Mouse (Mus musculus) neural tube, embryonic 13.5 days (tissue): ENCODE data around the gene Phyhipl. TPM values are rescaled to one million over a fixed set of nuclear protein-coding genes. Genes with fewer than 3 reads are reported as not detected.
A peak's percentile ranks its signal among the peaks of the same experiment; 100 is the strongest.

ENCODE experiments used
- ATAC-seq: fragments of 200-750 bp; cut with Nextera tagmentation; 2 replicates; pipeline ENCODE4 v1.8.0; 2017; ENCODE audit warnings: low read depth, mild to moderate bottlenecking, moderate TSS enrichment, moderate library complexity
- H3K27ac ChIP-seq: fragments of 300-500 bp; sonication (generic); replicated peaks from 2 replicates; pipeline ENCODE4 v1.5.1; 2015; ENCODE audit warnings: moderate library complexity, mild to moderate bottlenecking, inconsistent platforms
- H3K27me3 ChIP-seq: fragments of 300-500 bp; sonication (generic); 2 replicates; pipeline ENCODE4 v1.6.1; 2015; ENCODE audit warnings: mild to moderate bottlenecking, inconsistent platforms
- H3K36me3 ChIP-seq: fragments of 300-500 bp; sonication (generic); 2 replicates; pipeline ENCODE4 v1.6.1; 2015; ENCODE audit warnings: mild to moderate bottlenecking, inconsistent platforms
- H3K4me1 ChIP-seq: fragments of 300-500 bp; sonication (generic); replicated peaks from 2 replicates; pipeline ENCODE4 v1.6.1; 2015; ENCODE audit warnings: inconsistent platforms
- H3K4me2 ChIP-seq: fragments of 300-500 bp; sonication (generic); 2 replicates; pipeline ENCODE4 v1.6.1; 2015; ENCODE audit warnings: inconsistent platforms, mild to moderate bottlenecking, moderate library complexity
- H3K4me3 ChIP-seq: fragments of 300-500 bp; sonication (generic); 2 replicates; pipeline ENCODE4 v1.5.1; 2015; ENCODE audit warnings: mild to moderate bottlenecking, inconsistent platforms
- H3K9ac ChIP-seq: fragments of 300-500 bp; sonication (generic); 2 replicates; pipeline ENCODE4 v1.6.1; 2015; ENCODE audit warnings: moderate library complexity, mild to moderate bottlenecking, inconsistent platforms
- H3K9me3 ChIP-seq: fragments of 300-500 bp; sonication (generic); 2 replicates; pipeline ENCODE4 v1.6.1; 2016; ENCODE audit warnings: inconsistent platforms
- WGBS: fragments of 180-500 bp; shearing (Covaris S2); methylation state at CpG from one replicate; pipeline ENCODE4 v1.1.7; 2015; 5-methylcytosine and 5-hydroxymethylcytosine counted together
- polyA plus RNA-seq: library from polyadenylated mRNA; unstranded; fragments of >200 nt; fragmentation: Nextera tagmentation; extraction: Ambion mirVana; gene quantifications from 2 replicates; pipeline ENCODE4 v1.2.1, GENCODE M21; 2015

Gene Phyhipl
- 265 and 276 TPM in 2 replicates for polyA plus RNA-seq

DNA sequence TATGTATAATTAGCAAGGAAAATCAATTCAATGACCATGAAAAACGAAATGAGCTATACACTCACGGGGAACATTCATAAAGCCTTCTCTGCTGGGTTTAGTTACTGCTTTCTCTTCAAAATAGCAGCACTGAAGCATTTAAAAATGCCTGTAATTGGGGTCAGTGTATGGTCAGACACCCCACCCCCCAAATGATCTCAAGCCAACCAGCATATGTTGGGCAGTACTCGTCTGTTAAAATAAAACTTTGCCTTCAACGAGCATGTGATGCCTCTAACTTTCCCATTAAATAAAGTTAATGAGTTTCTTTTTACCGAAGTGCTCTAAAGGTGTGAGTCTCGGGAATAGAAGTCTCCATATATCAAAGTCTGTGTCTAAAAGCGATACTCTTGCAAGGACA is at the start of gene Phyhipl:
TSS of gene Phyhipl (minus strand) at position 138 of the 400 bp plus-strand sequence.
- Histone ChIP-seq H3K36me3 (no peaks in the 10 kb centered on the region), H3K27ac (peak within 1 kb of the TSS; percentile 2; the same call in 1 of the 2 replicates), H3K9ac (no peak within 1 kb of the TSS), H3K4me3 (no peak within 1 kb of the TSS), H3K4me1 (peaks cover 24% of the 10 kb centered on the region), H3K9me3 (no peaks in the 10 kb centered on the region), H3K4me2 (no peak within 1 kb of the TSS), H3K27me3 (no peaks in the 10 kb centered on the region)
- 18% methylated on average over 7 of the region's 7 CpGs for WGBS
- ATAC-seq, result no peak

GRCm38 (mm10) chr10:70703211-70703610 is 47.4 kb upstream of the Phyhipl start:
- WGBS, result 75% methylated on average over 6 of the region's 6 CpGs
- H3K27me3 ChIP-seq, result no peaks in the 10 kb centered on the region
- H3K4me1 ChIP-seq, result no peaks in the 10 kb centered on the region
- H3K4me2 ChIP-seq, result no peak overlapping the region
- H3K36me3 ChIP-seq, result no peaks in the 10 kb centered on the region
- ATAC-seq, result no peak
- no peak overlapping the region for H3K4me3 ChIP-seq
- no peaks in the 10 kb centered on the region for H3K9me3 ChIP-seq
- no peak overlapping the region for H3K27ac ChIP-seq
- no peak overlapping the region for H3K9ac ChIP-seq

- H3K9ac ChIP-seq, result no peak overlapping the region
- no peak for ATAC-seq
These were observed 43.8 kb upstream of the Phyhipl start for GRCm38 (mm10) chr10:70699581-70699980.

GRCm38 (mm10) chr10:70698014-70698413 is 42.2 kb upstream of the Phyhipl start:
- H3K4me1 ChIP-seq, result no peaks in the 10 kb centered on the region
- H3K27ac ChIP-seq, result no peak overlapping the region
- 94% methylated on average over 3 of the region's 3 CpGs for WGBS
- no peaks in the 10 kb centered on the region for H3K36me3 ChIP-seq
- no peaks in the 10 kb centered on the region for H3K9me3 ChIP-seq
- H3K4me3 ChIP-seq, result no peak overlapping the region
- H3K27me3 ChIP-seq, result no peaks in the 10 kb centered on the region
- H3K9ac ChIP-seq, result no peak overlapping the region
- ATAC-seq, result no peak
- no peak overlapping the region for H3K4me2 ChIP-seq

More at GRCm38 (mm10) chr10:70699581-70699980, 43.8 kb upstream of the Phyhipl start:
- Histone ChIP-seq H3K27ac (no peak overlapping the region), H3K4me2 (no peak overlapping the region), H3K4me3 (no peak overlapping the region), H3K4me1 (no peaks in the 10 kb centered on the region), H3K36me3 (no peaks in the 10 kb centered on the region), H3K27me3 (no peaks in the 10 kb centered on the region), H3K9me3 (no peaks in the 10 kb centered on the region)
- 96% methylated on average over 7 of the region's 7 CpGs for WGBS

- no peak overlapping the region for H3K4me3 ChIP-seq
- ATAC-seq, result no peak
- WGBS, result 81% methylated on average over 29 of the region's 29 CpGs
- no peak overlapping the region for H3K4me2 ChIP-seq
- no peaks in the 10 kb centered on the region for H3K9me3 ChIP-seq
- no peak overlapping the region for H3K27ac ChIP-seq
- H3K36me3 ChIP-seq, result no peaks in the 10 kb centered on the region
- H3K4me1 ChIP-seq, result no peaks in the 10 kb centered on the region
- no peaks in the 10 kb centered on the region for H3K27me3 ChIP-seq
- H3K9ac ChIP-seq, result no peak overlapping the region
These were observed 41.2 kb upstream of the Phyhipl start for GRCm38 (mm10) chr10:70696748-70697585.

DNA sequence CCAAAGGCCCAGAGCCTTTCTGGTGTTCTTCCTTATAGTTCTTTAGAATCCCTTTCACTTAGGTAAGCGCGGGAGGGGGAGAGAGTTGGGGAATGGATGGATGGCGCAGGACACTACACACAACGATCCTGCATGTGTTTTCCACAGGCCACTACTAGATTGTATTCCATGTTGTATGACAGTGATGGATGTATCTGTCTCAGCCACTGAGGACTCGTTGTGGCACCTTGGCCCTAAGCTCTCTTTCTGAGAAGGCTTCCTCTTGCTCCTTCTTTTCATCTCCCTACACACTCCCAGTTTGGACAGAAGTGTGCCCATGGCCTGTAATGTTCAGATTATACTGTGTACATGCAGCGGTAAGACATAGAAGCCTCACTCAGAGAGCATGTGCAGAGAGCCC is 33.6 kb upstream of the Phyhipl start:
- Histone ChIP-seq H3K9ac (no peak overlapping the region), H3K9me3 (no peaks in the 10 kb centered on the region), H3K4me2 (no peak overlapping the region), H3K4me1 (peaks cover 13% of the 10 kb centered on the region), H3K4me3 (no peak overlapping the region), H3K36me3 (no peaks in the 10 kb centered on the region), H3K27me3 (no peaks in the 10 kb centered on the region), H3K27ac (no peak overlapping the region)
- WGBS, result 83% methylated on average over 6 of the region's 6 CpGs
- ATAC-seq, result no peak

- Histone ChIP-seq H3K27me3 (no peaks in the 10 kb centered on the region), H3K36me3 (no peaks in the 10 kb centered on the region), H3K4me3 (no peak overlapping the region), H3K9ac (no peak overlapping the region), H3K4me2 (no peak overlapping the region), H3K27ac (no peak overlapping the region), H3K4me1 (peaks cover 13% of the 10 kb centered on the region), H3K9me3 (no peaks in the 10 kb centered on the region)
- 71% methylated on average over 8 of the region's 8 CpGs for WGBS
- no peak for ATAC-seq
These were observed 33.1 kb upstream of the Phyhipl start for GRCm38 (mm10) chr10:70688881-70689280.

DNA sequence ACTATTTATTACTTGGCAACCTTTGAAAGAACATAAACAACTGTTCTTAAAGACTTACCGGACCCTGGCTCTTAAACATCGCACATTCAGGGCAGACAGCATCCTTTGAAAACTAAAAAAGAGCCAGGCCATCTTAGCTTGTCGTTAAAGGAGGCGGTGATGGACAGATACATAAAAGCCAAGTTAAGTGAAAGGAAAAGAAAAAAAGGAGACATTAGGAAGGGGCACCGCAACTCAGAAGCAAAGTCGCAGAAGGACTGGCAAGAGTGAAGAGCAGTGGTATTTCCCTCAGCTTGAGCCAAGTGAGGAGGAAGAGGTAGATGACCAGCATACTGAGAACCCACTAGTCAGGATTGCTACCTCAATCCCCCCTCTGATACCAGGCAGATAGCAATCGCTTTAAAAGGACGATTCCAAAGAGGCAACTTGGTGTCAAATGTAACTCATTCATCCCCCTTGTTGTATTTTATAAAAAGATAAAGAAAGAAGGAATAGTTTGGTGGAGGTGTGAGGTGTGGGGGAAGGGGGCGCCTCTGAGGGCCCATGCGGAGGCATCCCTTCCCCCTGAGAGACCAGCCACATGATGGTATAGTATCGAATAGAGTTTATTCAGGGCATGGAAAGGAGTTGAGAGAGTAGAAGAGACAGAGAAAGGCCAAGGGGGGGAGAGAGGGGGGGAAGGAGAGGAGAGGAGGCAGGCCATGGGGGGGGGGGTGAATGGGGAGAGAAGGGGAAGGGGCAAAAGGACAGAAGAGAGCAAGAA is 31.4 kb upstream of the Phyhipl start:
- WGBS, result 21% methylated on average over 11 of the region's 11 CpGs
- ATAC-seq, result peak; percentile 86
- Histone ChIP-seq H3K27ac (peak overlapping the region; percentile 78), H3K27me3 (no peaks in the 10 kb centered on the region), H3K4me3 (no peak overlapping the region), H3K4me1 (peaks cover 13% of the 10 kb centered on the region), H3K36me3 (no peaks in the 10 kb centered on the region), H3K4me2 (no peak overlapping the region), H3K9me3 (no peaks in the 10 kb centered on the region), H3K9ac (no peak overlapping the region)

- peak overlapping the region; percentile 78 for H3K27ac ChIP-seq
These were observed 30.7 kb upstream of the Phyhipl start for GRCm38 (mm10) chr10:70686505-70686904.

GRCm38 (mm10) chr10:70683508-70683907 is 27.7 kb upstream of the Phyhipl start:
- H3K4me2 ChIP-seq, result no peak overlapping the region
- no peaks in the 10 kb centered on the region for H3K9me3 ChIP-seq
- H3K4me3 ChIP-seq, result no peak overlapping the region
- H3K36me3 ChIP-seq, result no peaks in the 10 kb centered on the region
- H3K9ac ChIP-seq, result no peak overlapping the region
- 92% methylated on average over 4 of the region's 4 CpGs for WGBS
- peaks cover 13% of the 10 kb centered on the region for H3K4me1 ChIP-seq
- no peak overlapping the region for H3K27ac ChIP-seq
- ATAC-seq, result no peak
- H3K27me3 ChIP-seq, result no peaks in the 10 kb centered on the region

More at GRCm38 (mm10) chr10:70686505-70686904, 30.7 kb upstream of the Phyhipl start:
- no peaks in the 10 kb centered on the region for H3K36me3 ChIP-seq
- H3K4me3 ChIP-seq, result no peak overlapping the region
- H3K4me1 ChIP-seq, result peaks cover 13% of the 10 kb centered on the region
- no peaks in the 10 kb centered on the region for H3K9me3 ChIP-seq
- 2% methylated on average over 3 of the region's 3 CpGs for WGBS
- peak; percentile 94 for ATAC-seq
- H3K27me3 ChIP-seq, result no peaks in the 10 kb centered on the region
- no peak overlapping the region for H3K4me2 ChIP-seq
- no peak overlapping the region for H3K9ac ChIP-seq

- Histone ChIP-seq H3K4me2 (no peak overlapping the region), H3K4me3 (no peak overlapping the region), H3K36me3 (no peaks in the 10 kb centered on the region), H3K4me1 (no peaks in the 10 kb centered on the region), H3K9ac (no peak overlapping the region), H3K27me3 (no peaks in the 10 kb centered on the region), H3K27ac (no peak overlapping the region), H3K9me3 (0 out of 2 replicates have a peak, but pooled peaks cover 3% of the 10 kb centered on the region)
- ATAC-seq, result no peak
- WGBS, result 93% methylated on average over 1 of the region's 1 CpGs
These were observed 22.2 kb upstream of the Phyhipl start for GRCm38 (mm10) chr10:70677946-70678345.

GRCm38 (mm10) chr10:70656272-70656671 is 507 bp upstream of the Phyhipl start:
- Histone ChIP-seq H3K27ac (no peak overlapping the region), H3K4me1 (peaks cover 24% of the 10 kb centered on the region), H3K36me3 (no peaks in the 10 kb centered on the region), H3K9ac (no peak overlapping the region), H3K4me2 (no peak overlapping the region), H3K9me3 (no peaks in the 10 kb centered on the region), H3K27me3 (no peaks in the 10 kb centered on the region), H3K4me3 (no peak overlapping the region)
- no peak for ATAC-seq
- WGBS, result 27% methylated on average over 6 of the region's 6 CpGs
